Mouse (Mus musculus): Measurements from ENCODE around the gene Crlf1.

DNA sequence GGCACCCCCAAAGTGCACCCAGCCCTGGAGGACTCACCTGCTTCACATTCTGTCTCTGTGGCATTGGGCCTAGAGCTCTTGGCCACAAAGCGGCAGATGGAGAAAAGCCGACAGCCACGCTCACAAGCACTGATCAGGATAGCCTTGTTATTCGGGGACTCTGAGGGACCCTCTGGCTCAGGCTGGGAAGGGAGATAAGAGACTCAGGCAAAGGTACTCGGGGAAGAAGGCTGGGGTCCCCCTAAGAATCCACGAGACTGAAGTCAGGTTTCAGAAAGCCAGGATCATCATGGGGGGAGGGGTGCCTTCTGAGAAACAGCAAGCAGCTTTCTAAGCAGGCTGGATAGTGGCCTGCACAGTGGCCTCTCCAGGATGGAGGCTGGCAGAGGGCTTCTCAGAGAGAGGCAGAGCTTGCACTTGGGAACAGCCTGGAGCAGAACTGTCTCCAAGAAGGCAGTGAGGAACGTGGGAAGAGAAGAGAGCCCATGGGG is 6.7 kb upstream of the Crlf1 start:
- TF ChIP-seq CTCF (IDR thresholded peaks at IDR 0.05; ENCODE audit: low read depth, low read length) (no peak), POLR2A (IDR thresholded peaks at IDR 0.05; ENCODE audit: insufficient read depth, low read length) (no peak), EP300 (IDR thresholded peaks at IDR 0.05; ENCODE audit: insufficient read depth, low read depth, low read length) (no peak)

All from ES-Bruce4 (cell line).